Mouse (Mus musculus) MEL (cell line): ENCODE data around the gene Fndc3a. TPM values are rescaled to one million over a fixed set of nuclear protein-coding genes. Genes with fewer than 3 reads are reported as not detected.

Source experiments
- DNase-seq: peaks from one replicate; pipeline ENCODE4 v3.0.0; 2011; ENCODE audit warnings: low read depth, low spot score
- H3K27ac ChIP-seq: 2 replicates; pipeline ENCODE4 v1.5.1; 2012; ENCODE audit warnings: low read depth, mild to moderate bottlenecking, control low read depth, low read length, moderate library complexity; ENCODE audit not compliant: control insufficient read depth
- H3K27me3 ChIP-seq, 2 experiments: fragments of 150-350 bp in 1 of 2; sonication (generic) in 1 of 2; 2 replicates each; pipeline ENCODE4 v1.6.1; 2012; ENCODE audit warnings: low read length in 2 of 2, mild to moderate bottlenecking in 2 of 2, improper control_type of control experiment in 1 of 2, moderate library complexity in 1 of 2; ENCODE audit not compliant: insufficient read depth in 2 of 2, control insufficient read depth in 1 of 2
- H3K36me3 ChIP-seq, 2 experiments: 2 replicates each; pipeline ENCODE4 v1.6.1; 2012 to 2014; ENCODE audit warnings: low read length in 2 of 2, improper control_type of control experiment in 1 of 2, inconsistent platforms in 1 of 2, mild to moderate bottlenecking in 1 of 2; ENCODE audit not compliant: insufficient read depth in 2 of 2, control insufficient read depth in 1 of 2
- H3K4me1 ChIP-seq, 2 experiments: fragments of 150-350 bp in 1 of 2; sonication (generic) in 1 of 2; 2 replicates each; pipeline ENCODE4 v1.6.1; 2012; ENCODE audit warnings: low read length in 2 of 2, improper control_type of control experiment in 1 of 2, mild to moderate bottlenecking in 1 of 2; ENCODE audit not compliant: insufficient read depth in 2 of 2, control insufficient read depth in 1 of 2
- H3K4me3 ChIP-seq, 2 experiments: fragments of 150-350 bp in 1 of 2; sonication (generic) in 1 of 2; 2 replicates each; pipeline ENCODE4 v1.5.1; 2012; ENCODE audit warnings: low read depth in 2 of 2, low read length in 2 of 2, mild to moderate bottlenecking in 2 of 2, moderate library complexity in 2 of 2, control low read depth in 1 of 2, improper control_type of control experiment in 1 of 2; ENCODE audit not compliant: control insufficient read depth in 1 of 2, insufficient read depth in 1 of 2
- H3K79me2 ChIP-seq: 2 replicates; pipeline ENCODE4 v1.6.1; 2012; ENCODE audit warnings: mild to moderate bottlenecking, low read length, moderate library complexity; ENCODE audit not compliant: control insufficient read depth, poor library complexity, insufficient read depth
- H3K9ac ChIP-seq: 2 replicates; pipeline ENCODE4 v1.6.1; 2012; ENCODE audit warnings: low read depth, mild to moderate bottlenecking, control low read depth, low read length, moderate library complexity; ENCODE audit not compliant: control insufficient read depth, poor library complexity, severe bottlenecking
- H3K9me3 ChIP-seq: fragments of 150-350 bp; sonication (generic); replicated peaks from 2 replicates; pipeline ENCODE4 v1.6.1; 2012; ENCODE audit warnings: mild to moderate bottlenecking, low read length, improper control_type of control experiment, moderate library complexity; ENCODE audit not compliant: insufficient read depth
- BHLHE40 ChIP-seq: IDR thresholded peaks from 2 replicates; pipeline ENCODE4 v1.6.1; 2012; ENCODE audit warnings: low read depth, mild to moderate bottlenecking, inconsistent platforms, low read length, improper control_type of control experiment, borderline replicate concordance
- CHD2 ChIP-seq: IDR thresholded peaks from 2 replicates; pipeline ENCODE4 v1.6.1; 2011; ENCODE audit warnings: low read length, improper control_type of control experiment
- CTCF ChIP-seq, 3 experiments: IDR thresholded peaks in 2 of 3; conservative IDR thresholded peaks in 1 of 3; 2 replicates each; pipeline ENCODE4 v1.5.1; 2011 to 2012; ENCODE audit warnings: low read length in 3 of 3, low read depth in 2 of 3, mild to moderate bottlenecking in 2 of 3, improper control_type of control experiment in 1 of 3, inconsistent platforms in 1 of 3, mixed read lengths in 1 of 3, moderate library complexity in 1 of 3; ENCODE audit not compliant: control insufficient read depth in 1 of 3, insufficient read depth in 1 of 3, poor library complexity in 1 of 3, severe bottlenecking in 1 of 3
- EP300 ChIP-seq, 2 experiments: IDR thresholded peaks; 2 replicates each; pipeline ENCODE4 v1.6.1; 2011; ENCODE audit warnings: improper control_type of control experiment in 2 of 2, low read length in 2 of 2, low read depth in 1 of 2, mild to moderate bottlenecking in 1 of 2
- ETS1 ChIP-seq: IDR thresholded peaks from 2 replicates; pipeline ENCODE4 v1.6.1; 2012; ENCODE audit warnings: low read depth, mild to moderate bottlenecking, inconsistent platforms, low read length, improper control_type of control experiment, moderate library complexity
- GATA1 ChIP-seq: IDR thresholded peaks from 2 replicates; pipeline ENCODE4 v1.6.1; 2011; ENCODE audit warnings: low read depth, low read length, improper control_type of control experiment
- HCFC1 ChIP-seq: IDR thresholded peaks from 2 replicates; pipeline ENCODE4 v1.6.1; 2012; ENCODE audit warnings: low read depth, mild to moderate bottlenecking, inconsistent platforms, low read length, improper control_type of control experiment, moderate library complexity
- KAT2A ChIP-seq: conservative IDR thresholded peaks from 2 replicates; pipeline ENCODE4 v1.6.1; 2012; ENCODE audit warnings: low read depth, low read length, improper control_type of control experiment, inconsistent platforms
- MAFK ChIP-seq: IDR thresholded peaks from 2 replicates; pipeline ENCODE4 v1.6.1; 2011; ENCODE audit warnings: low read depth, mild to moderate bottlenecking, low read length, improper control_type of control experiment, borderline replicate concordance
- MAX ChIP-seq: IDR thresholded peaks from 2 replicates; pipeline ENCODE4 v1.6.1; 2011; ENCODE audit warnings: low read length, improper control_type of control experiment
- MYC ChIP-seq: IDR thresholded peaks from 2 replicates; pipeline ENCODE4 v1.6.1; 2011; ENCODE audit warnings: low read depth, mild to moderate bottlenecking, low read length, improper control_type of control experiment, moderate library complexity
- NELFE ChIP-seq: IDR thresholded peaks from 2 replicates; pipeline ENCODE4 v1.6.1; 2011; ENCODE audit warnings: low read depth, low read length, improper control_type of control experiment
- POLR2AphosphoS2 ChIP-seq: IDR thresholded peaks from 2 replicates; pipeline ENCODE4 v1.6.1; 2011; ENCODE audit warnings: low read length, improper control_type of control experiment
- SIN3A ChIP-seq: IDR thresholded peaks from 2 replicates; pipeline ENCODE4 v1.6.1; 2012; ENCODE audit warnings: low read length, improper control_type of control experiment, inconsistent platforms
- SMC3 ChIP-seq: IDR thresholded peaks from 2 replicates; pipeline ENCODE4 v1.6.1; 2011; ENCODE audit warnings: low read depth, low read length, improper control_type of control experiment
- TAL1 ChIP-seq: IDR thresholded peaks from 2 replicates; pipeline ENCODE4 v1.6.1; 2012; ENCODE audit warnings: mild to moderate bottlenecking, inconsistent platforms, low read length, moderate library complexity, mixed read lengths
- TBP ChIP-seq: IDR thresholded peaks from 2 replicates; pipeline ENCODE4 v1.8.0; 2011; ENCODE audit warnings: low read depth, low read length, improper control_type of control experiment
- USF1 ChIP-seq: IDR thresholded peaks from 2 replicates; pipeline ENCODE4 v1.6.1; 2014; ENCODE audit warnings: low read depth, mild to moderate bottlenecking, inconsistent platforms, low read length, improper control_type of control experiment, moderate library complexity
- USF2 ChIP-seq, 2 experiments: IDR thresholded peaks; 2 replicates each; pipeline ENCODE4 v1.6.1; 2011 to 2012; ENCODE audit warnings: improper control_type of control experiment in 2 of 2, low read length in 2 of 2, borderline replicate concordance in 1 of 2, inconsistent platforms in 1 of 2, low read depth in 1 of 2, mild to moderate bottlenecking in 1 of 2; ENCODE audit not compliant: insufficient read depth in 1 of 2
- ZKSCAN1 ChIP-seq: IDR thresholded peaks from 2 replicates; pipeline ENCODE4 v1.6.1; 2012; ENCODE audit warnings: low read depth, mild to moderate bottlenecking, inconsistent platforms, low read length, improper control_type of control experiment, moderate library complexity
- ZNF384 ChIP-seq: IDR thresholded peaks from 2 replicates; pipeline ENCODE4 v1.6.1; 2012; ENCODE audit warnings: low read depth, mild to moderate bottlenecking, inconsistent platforms, low read length, improper control_type of control experiment
- polyA plus RNA-seq, 2 experiments: library from polyadenylated mRNA; stranded (reverse) in 1 of 2; unstranded in 1 of 2; fragments of >175 nt in 1 of 2; fragments of >200 nt in 1 of 2; gene quantifications; 2 replicates each; pipeline versions ENCODE4 v1.2.1 to v1.2.4; 2012; ENCODE audit warnings: low replicate concordance in 2 of 2, low read depth in 1 of 2; ENCODE audit not compliant: insufficient read length in 2 of 2, insufficient read depth in 1 of 2, missing spikeins in 1 of 2
- total RNA-seq: library from RNA; depleted of rRNA; stranded (reverse); fragments of 300-350 nt; gene quantifications from 2 replicates; pipeline ENCODE4 v1.2.3, GENCODE M21; 2012

Gene Fndc3a
- total and polyA plus RNA-seq, 3 experiments, result 4.2 to 9.0 TPM; not detected in 1

DNA sequence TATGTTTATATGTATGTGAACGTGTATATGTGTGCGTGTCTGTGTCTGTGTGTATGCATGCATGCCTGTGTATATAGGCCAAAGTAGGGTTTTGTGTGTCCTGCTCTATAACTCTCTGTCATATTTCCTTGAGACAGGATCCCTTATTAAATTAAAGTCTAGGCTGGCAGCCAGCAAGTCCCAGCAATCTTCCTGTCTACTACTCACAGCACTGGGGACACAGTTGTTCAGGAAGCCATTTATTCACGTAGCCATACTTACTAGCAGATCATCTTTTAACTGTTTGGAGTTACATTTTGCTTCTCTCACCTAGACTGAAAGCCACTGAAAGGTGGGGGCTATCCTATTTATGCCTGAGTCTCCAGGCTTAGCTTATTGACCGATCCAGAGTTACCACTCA is 29.0 kb upstream of the Fndc3a start:
- no peak for DNase-seq
- TF ChIP-seq USF1 (no peak), TBP (no peak)
- TF ChIP-seq, all 39 proteins: peak for 0
- Histone ChIP-seq H3K9me3 (no peaks in the 10 kb centered on the region), H3K9ac (no peak overlapping the region), H3K27me3 (no peaks in the 10 kb centered on the region), H3K27ac (no peak overlapping the region), H3K79me2 (no peaks in the 10 kb centered on the region), H3K4me3 (no peak overlapping the region), H3K36me3 (peaks cover 0 to 3% of the 10 kb centered on the region in 2 experiments; a peak in 2 of 4 replicates), H3K4me1 (no peaks in the 10 kb centered on the region; a peak in 1 of 4 replicates)

DNA sequence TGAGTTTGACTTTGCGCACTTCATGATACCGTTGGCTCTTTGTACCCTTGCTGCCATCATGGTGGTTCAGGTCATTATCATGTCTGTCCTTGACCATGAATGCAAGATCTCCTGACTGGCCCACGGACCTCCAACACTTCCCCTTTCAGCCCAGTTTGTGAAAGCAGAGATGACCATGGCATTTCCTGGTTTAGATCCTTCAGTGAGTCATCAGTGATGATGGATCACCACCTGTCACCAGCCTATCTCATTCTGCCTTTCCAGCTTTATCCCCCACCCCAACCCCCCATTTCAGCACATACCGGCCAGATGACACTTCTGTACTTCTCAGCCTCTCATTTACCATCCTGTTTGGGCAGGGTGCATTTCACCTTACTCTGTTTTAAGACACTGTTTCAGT is 28.4 kb upstream of the Fndc3a start:
- no peak overlapping the region for H3K4me3 ChIP-seq
- no peaks in the 10 kb centered on the region; a peak in 1 of 4 replicates for H3K4me1 ChIP-seq
- no peaks in the 10 kb centered on the region for H3K79me2 ChIP-seq
- no peak overlapping the region for H3K27ac ChIP-seq
- H3K9ac ChIP-seq, result no peak overlapping the region
- no peaks in the 10 kb centered on the region for H3K9me3 ChIP-seq
- H3K36me3 ChIP-seq, result peaks cover 0 to 3% of the 10 kb centered on the region in 2 experiments; a peak in 2 of 4 replicates
- TF ChIP-seq ZNF384 (no peak), ZKSCAN1 (no peak), CTCF (IDR thresholded peaks at IDR 0.05 in 2 of 3, conservative IDR thresholded peaks at IDR 0.05 in 1 of 3; ENCODE audit: control insufficient read depth in 1 of 3, insufficient read depth in 1 of 3, low read depth in 2 of 3, low read length in 3 of 3, poor library complexity in 1 of 3, severe bottlenecking in 1 of 3) (no peak), SMC3 (no peak), TAL1 (no peak), POLR2AphosphoS2 (no peak), NELFE (no peak), MYC (no peak), USF1 (no peak), HCFC1 (no peak), ETS1 (no peak), USF2 (IDR thresholded peaks at IDR 0.05; ENCODE audit: borderline replicate concordance in 1 of 2, insufficient read depth in 1 of 2, low read depth in 1 of 2, low read length in 2 of 2) (no peak), GATA1 (no peak), KAT2A (no peak), SIN3A (no peak), EP300 (IDR thresholded peaks at IDR 0.05; ENCODE audit: low read depth in 1 of 2, low read length in 2 of 2) (no peak), CHD2 (no peak), MAX (no peak), MAFK (no peak), BHLHE40 (no peak)
- no peaks in the 10 kb centered on the region for H3K27me3 ChIP-seq
- DNase-seq, result no peak
